Mouse (Mus musculus) lung, embryonic 16.5 days (tissue): ENCODE results near the gene Cldn19. TPM values are rescaled to one million over a fixed set of nuclear protein-coding genes. Genes with fewer than 3 reads are reported as not detected.
"Not testable (repeated sequence)": the region's sequence is repeated elsewhere in the genome, so short reads cannot be mapped to it uniquely, and the experiment has no call there.

Experiments used
- ATAC-seq: fragments of 200-750 bp; cut with Nextera tagmentation; 2 replicates; pipeline ENCODE4 v1.8.0; 2017; ENCODE audit warnings: low read depth, mild to moderate bottlenecking, moderate library complexity
- H3K27ac ChIP-seq: fragments of 300-500 bp; sonication (generic); 2 replicates; pipeline ENCODE4 v1.5.1; 2014; ENCODE audit warnings: mild to moderate bottlenecking, control low read depth, low read length
- H3K27me3 ChIP-seq: fragments of 300-500 bp; sonication (generic); 2 replicates; pipeline ENCODE4 v1.6.1; 2014; ENCODE audit warnings: low read depth, low read length, mixed read lengths; ENCODE audit not compliant: control insufficient read depth, insufficient read depth
- H3K36me3 ChIP-seq: fragments of 300-500 bp; sonication (generic); 2 replicates; pipeline ENCODE4 v1.6.1; 2014; ENCODE audit warnings: low read length; ENCODE audit not compliant: control insufficient read depth, insufficient read depth
- H3K4me1 ChIP-seq: fragments of 300-500 bp; sonication (generic); replicated peaks from 2 replicates; pipeline ENCODE4 v1.6.1; 2014; ENCODE audit warnings: low read length, mixed read lengths; ENCODE audit not compliant: control insufficient read depth, insufficient read depth
- H3K4me2 ChIP-seq: fragments of 300-500 bp; sonication (generic); 2 replicates; pipeline ENCODE4 v1.6.1; 2014; ENCODE audit warnings: low read depth, low read length, control low read depth
- H3K4me3 ChIP-seq: fragments of 300-500 bp; sonication (generic); 2 replicates; pipeline ENCODE4 v1.5.1; 2014; ENCODE audit warnings: mild to moderate bottlenecking, low read length, control low read depth
- H3K9ac ChIP-seq: fragments of 300-500 bp; sonication (generic); 2 replicates; pipeline ENCODE4 v1.6.1; 2014; ENCODE audit warnings: low read length, control low read depth
- H3K9me3 ChIP-seq: fragments of 300-500 bp; sonication (generic); 2 replicates; pipeline ENCODE4 v1.6.1; 2016; ENCODE audit warnings: low read length; ENCODE audit not compliant: control insufficient read depth
- WGBS: fragments of 180-500 bp; shearing (Covaris S2); extraction: QIAGEN DNeasy Blood & Tissue Kit; methylation state at CpG from one replicate; pipeline ENCODE4 v1.1.7; 2014; 5-methylcytosine and 5-hydroxymethylcytosine counted together
- polyA plus RNA-seq: library from polyadenylated mRNA; unstranded; fragments of >200 nt; fragmentation: Nextera tagmentation; extraction: Ambion mirVana; gene quantifications from 2 replicates; pipeline ENCODE4 v1.2.1, GENCODE M21; 2015

Cldn19 gene
- polyA plus RNA-seq, 1 experiment from 2014 or later: 0.18 TPM

- Histone ChIP-seq H3K4me1 (no peaks in the 10 kb centered on the region), H3K4me3 (no peak overlapping the region), H3K4me2 (no peak overlapping the region), H3K36me3 (no peaks in the 10 kb centered on the region), H3K27ac (no peak overlapping the region), H3K9me3 (no peaks in the 10 kb centered on the region), H3K27me3 (no peaks in the 10 kb centered on the region), H3K9ac (no peak overlapping the region)
- WGBS: 39% methylated on average over 3 of the region's 3 CpGs
- no peak for ATAC-seq
Observed at GRCm38 (mm10) chr4:119263459-119263858, 8.2 kb downstream of the Cldn19 start.

GRCm38 (mm10) chr4:119266606-119267005 is 11.4 kb downstream of the Cldn19 start:
- Histone ChIP-seq H3K9ac (no peak overlapping the region), H3K4me2 (no peak overlapping the region), H3K4me1 (no peaks in the 10 kb centered on the region), H3K9me3 (no peaks in the 10 kb centered on the region), H3K27me3 (no peaks in the 10 kb centered on the region), H3K27ac (no peak overlapping the region), H3K36me3 (peaks cover 8% of the 10 kb centered on the region), H3K4me3 (no peak overlapping the region)
- 61% methylated on average over 13 of the region's 13 CpGs for whole genome bisulfite sequencing
- no peak for ATAC-seq

GRCm38 (mm10) chr4:119274627-119275026 is 19.4 kb downstream of the Cldn19 start:
- peak; percentile 68 for ATAC-seq
- Histone ChIP-seq H3K4me3 (no peak overlapping the region), H3K4me1 (no peaks in the 10 kb centered on the region), H3K27me3 (no peaks in the 10 kb centered on the region), H3K27ac (peak overlapping the region; percentile 77), H3K9ac (no peak overlapping the region), H3K36me3 (peaks cover 46% of the 10 kb centered on the region), H3K4me2 (0 out of 2 replicates have a peak overlapping the region, but pooled peaks have one; percentile 6), H3K9me3 (no peaks in the 10 kb centered on the region)
- WGBS: 52% methylated on average over 1 of the region's 1 CpGs

GRCm38 (mm10) chr4:119275226-119275625 is 20.0 kb downstream of the Cldn19 start:
- no peak overlapping the region for H3K9ac ChIP-seq
- peaks cover 50% of the 10 kb centered on the region for H3K36me3 ChIP-seq
- no peaks in the 10 kb centered on the region for H3K9me3 ChIP-seq
- H3K27ac ChIP-seq: peak overlapping the region; percentile 84
- H3K27me3 ChIP-seq: no peaks in the 10 kb centered on the region
- no peak overlapping the region for H3K4me3 ChIP-seq
- 66% methylated on average over 2 of the region's 2 CpGs for WGBS
- peak; percentile 77 for ATAC-seq
- 0 out of 2 replicates have a peak overlapping the region, but pooled peaks have one; percentile 6 for H3K4me2 ChIP-seq
- H3K4me1 ChIP-seq: no peaks in the 10 kb centered on the region

GRCm38 (mm10) chr4:119275726-119276125 is 20.5 kb downstream of the Cldn19 start:
- ATAC-seq: no peak
- no peaks in the 10 kb centered on the region for H3K4me1 ChIP-seq

GRCm38 (mm10) chr4:119278784-119279183 is 23.6 kb downstream of the Cldn19 start:
- peaks cover 54% of the 10 kb centered on the region for H3K36me3 ChIP-seq
- H3K9ac ChIP-seq, H3K4me3 ChIP-seq, H3K27ac ChIP-seq, H3K9me3 ChIP-seq, H3K27me3 ChIP-seq, ATAC-seq, H3K4me2 ChIP-seq, H3K4me1 ChIP-seq: not testable (repeated sequence)
- WGBS: 85% methylated on average over 15 of the region's 15 CpGs

More at GRCm38 (mm10) chr4:119275726-119276125, 20.5 kb downstream of the Cldn19 start:
- peaks cover 51% of the 10 kb centered on the region for H3K36me3 ChIP-seq
- WGBS: 69% methylated on average over 1 of the region's 2 CpGs
- no peak overlapping the region for H3K4me3 ChIP-seq
- H3K27me3 ChIP-seq: no peaks in the 10 kb centered on the region
- H3K9me3 ChIP-seq: no peaks in the 10 kb centered on the region
- no peak overlapping the region for H3K4me2 ChIP-seq
- peak overlapping the region; percentile 84 for H3K27ac ChIP-seq
- H3K9ac ChIP-seq: no peak overlapping the region

GRCm38 (mm10) chr4:119284861-119285260 is 29.6 kb downstream of the Cldn19 start:
- Histone ChIP-seq H3K4me2 (no peak overlapping the region), H3K9ac (no peak overlapping the region), H3K4me1 (peaks cover 10% of the 10 kb centered on the region; the same call in 1 of the 2 replicates), H3K4me3 (no peak overlapping the region), H3K9me3 (no peaks in the 10 kb centered on the region), H3K27ac (no peak overlapping the region), H3K36me3 (peaks cover 39% of the 10 kb centered on the region), H3K27me3 (no peaks in the 10 kb centered on the region)
- ATAC-seq: no peak
- WGBS: 85% methylated on average over 1 of the region's 1 CpGs

- no peak for ATAC-seq
- no peaks in the 10 kb centered on the region for H3K9me3 ChIP-seq
- H3K4me2 ChIP-seq: no peak overlapping the region
- H3K27me3 ChIP-seq: no peaks in the 10 kb centered on the region
- no peak overlapping the region for H3K4me3 ChIP-seq
- H3K4me1 ChIP-seq: peaks cover 10% of the 10 kb centered on the region; the same call in 1 of the 2 replicates
- H3K27ac ChIP-seq: no peak overlapping the region; the same call in 1 of the 2 replicates
- H3K36me3 ChIP-seq: peaks cover 34% of the 10 kb centered on the region
- 39% methylated on average over 2 of the region's 2 CpGs for WGBS
- no peak overlapping the region for H3K9ac ChIP-seq
Observed at GRCm38 (mm10) chr4:119285336-119285735, 30.1 kb downstream of the Cldn19 start.

GRCm38 (mm10) chr4:119291921-119292320 is 36.7 kb downstream of the Cldn19 start:
- WGBS: 62% methylated on average over 1 of the region's 1 CpGs
- peak overlapping the region; percentile 90; the same call in 1 of the 2 replicates for H3K9ac ChIP-seq
- H3K27me3 ChIP-seq: no peaks in the 10 kb centered on the region
- H3K4me3 ChIP-seq: peak overlapping the region; percentile 77
- H3K9me3 ChIP-seq: no peaks in the 10 kb centered on the region
- H3K36me3 ChIP-seq: peaks cover 7% of the 10 kb centered on the region
- peak overlapping the region; percentile 92 for H3K4me2 ChIP-seq
- H3K27ac ChIP-seq: no peak overlapping the region
- no peak for ATAC-seq
- H3K4me1 ChIP-seq: peaks cover 12% of the 10 kb centered on the region
